Mouse (Mus musculus): Measurements from ENCODE around the gene Wdr24. TPM values are rescaled to one million over a fixed set of nuclear protein-coding genes. Genes with fewer than 3 reads are reported as not detected.

Wdr24 gene
- polyA plus RNA-seq, 1 experiment, result 0.32 TPM

DNA sequence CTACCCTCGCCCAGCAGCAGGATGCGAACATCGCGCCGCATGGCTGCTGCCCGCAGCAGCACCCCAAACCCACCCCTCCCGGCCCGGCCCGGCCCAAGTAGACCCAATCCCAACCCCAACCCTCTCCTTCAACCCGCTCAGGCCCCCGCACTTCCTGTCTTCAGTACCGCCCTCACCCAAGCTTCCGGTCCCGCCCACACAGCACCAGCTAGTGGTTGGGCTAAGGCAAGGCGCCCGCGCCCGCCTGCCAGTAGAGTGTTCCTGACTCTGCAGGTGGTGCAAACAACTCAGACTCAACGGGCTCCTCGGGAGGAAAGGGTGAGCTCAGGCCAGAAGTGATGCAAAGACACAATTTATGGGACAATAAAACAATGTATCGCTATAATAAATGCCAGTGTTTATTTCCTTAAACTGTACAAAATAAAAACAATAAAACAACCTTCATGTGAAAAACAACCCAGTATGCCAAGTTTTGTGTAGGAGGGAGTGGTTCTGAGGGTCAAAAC is 21.0 kb downstream of the Wdr24 start, which contains the start of gene Rhot2:
Gene Rhot2 (minus strand): TSS at position 456 of the 506 bp plus-strand sequence.
- H3K4me1 ChIP-seq (ENCODE audit: control insufficient read depth), result peaks cover 52% of the 10 kb centered on the region
- TF ChIP-seq GATA1 (IDR thresholded peaks at IDR 0.05; ENCODE audit: low read length) (no peak), TAL1 (IDR thresholded peaks at IDR 0.05; ENCODE audit: low read length) (no peak)

GRCm38 (mm10) chr17:25860229-25860628 is 36.8 kb downstream of the Wdr24 start:
- TF ChIP-seq TAL1 (IDR thresholded peaks at IDR 0.05; ENCODE audit: low read length), result no peak
- TF ChIP-seq GATA1 (IDR thresholded peaks at IDR 0.05; ENCODE audit: low read length), result no peak
- Histone ChIP-seq H3K27me3 (ENCODE audit: control insufficient read depth) (no peaks in the 10 kb centered on the region), H3K4me3 (replicated peaks) (peak overlapping the region; percentile 72), H3K4me1 (ENCODE audit: control insufficient read depth) (peaks cover 58% of the 10 kb centered on the region), H3K9me3 (ENCODE audit: control insufficient read depth, low read length) (no peaks in the 10 kb centered on the region), H3K36me3 (ENCODE audit: control insufficient read depth) (peaks cover 61% of the 10 kb centered on the region)

More for the DNA sequence above, 21.0 kb downstream of the Wdr24 start, which contains the start of gene Rhot2:
- Histone ChIP-seq H3K27me3 (ENCODE audit: control insufficient read depth) (no peaks in the 10 kb centered on the region), H3K36me3 (ENCODE audit: control insufficient read depth) (peaks cover 87% of the 10 kb centered on the region), H3K9me3 (ENCODE audit: control insufficient read depth, low read length) (no peaks in the 10 kb centered on the region), H3K4me3 (replicated peaks) (peak within 1 kb of the TSS; percentile 80)

- TF ChIP-seq GATA1 (IDR thresholded peaks at IDR 0.05; ENCODE audit: low read length), result no peak
- no peak for TF ChIP-seq TAL1 (IDR thresholded peaks at IDR 0.05; ENCODE audit: low read length)
- Histone ChIP-seq H3K9me3 (ENCODE audit: control insufficient read depth, low read length) (no peaks in the 10 kb centered on the region), H3K36me3 (ENCODE audit: control insufficient read depth) (peaks cover 56% of the 10 kb centered on the region), H3K4me1 (ENCODE audit: control insufficient read depth) (peaks cover 59% of the 10 kb centered on the region), H3K27me3 (ENCODE audit: control insufficient read depth) (no peaks in the 10 kb centered on the region), H3K4me3 (replicated peaks) (peak within 1 kb of the TSS; percentile 72)
Observed at GRCm38 (mm10) chr17:25860832-25861703, 37.6 kb downstream of the Wdr24 start, which contains the start of gene Wdr90. Wdr90 (minus strand) TSS chr17:25861501.

DNA sequence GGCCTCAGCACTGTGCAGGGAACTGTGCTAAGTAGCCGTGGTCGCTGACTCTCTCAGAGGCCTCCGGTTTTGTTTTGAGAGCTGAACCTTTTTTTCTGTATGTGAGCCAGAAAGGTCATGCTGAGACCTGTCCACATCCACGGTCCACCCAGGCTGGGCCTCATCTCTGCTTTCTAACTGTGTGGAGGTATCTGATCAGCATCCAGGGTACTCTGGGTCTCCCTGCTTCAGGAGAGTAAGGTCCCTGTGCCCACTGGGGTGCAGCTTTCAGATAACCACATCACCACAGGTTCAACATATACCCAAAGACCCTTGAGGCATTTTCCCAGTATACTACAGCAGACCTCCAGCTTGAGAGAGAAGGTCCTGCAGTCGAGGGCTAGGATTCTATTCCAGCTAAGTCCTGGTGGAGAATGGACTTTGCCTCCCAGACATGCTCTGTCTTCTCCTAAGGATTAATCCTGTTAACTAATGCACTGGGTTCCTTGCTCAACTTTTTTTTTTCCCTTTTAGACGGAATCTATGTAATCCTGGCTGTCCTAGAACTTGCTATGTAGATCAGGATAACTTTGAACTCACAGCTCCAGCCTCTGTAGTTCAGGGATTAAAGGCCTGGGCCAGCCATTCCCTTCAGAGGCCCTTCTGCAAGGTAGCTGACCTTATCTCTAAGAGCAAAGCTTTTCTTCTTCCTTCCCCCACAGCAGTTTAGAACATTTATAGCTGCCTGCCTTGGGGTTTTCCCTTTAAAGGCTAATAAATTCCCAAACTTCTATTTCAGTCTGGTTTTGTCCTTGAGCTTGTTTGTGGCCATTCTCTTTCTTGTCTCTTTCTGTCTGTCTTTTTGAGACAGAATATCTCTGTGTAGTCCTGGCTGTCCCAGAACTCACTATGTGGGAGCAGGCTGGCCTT is 38.5 kb downstream of the Wdr24 start:
- no peaks in the 10 kb centered on the region for H3K27me3 ChIP-seq (ENCODE audit: control insufficient read depth)
- peak overlapping the region; percentile 72 for H3K4me3 ChIP-seq (replicated peaks)
- peaks cover 56% of the 10 kb centered on the region for H3K36me3 ChIP-seq (ENCODE audit: control insufficient read depth)
- TF ChIP-seq GATA1 (IDR thresholded peaks at IDR 0.05; ENCODE audit: low read length) (no peak), TAL1 (IDR thresholded peaks at IDR 0.05; ENCODE audit: low read length) (no peak)
- peaks cover 66% of the 10 kb centered on the region for H3K4me1 ChIP-seq (ENCODE audit: control insufficient read depth)
- H3K9me3 ChIP-seq (ENCODE audit: control insufficient read depth, low read length), result no peaks in the 10 kb centered on the region

DNA sequence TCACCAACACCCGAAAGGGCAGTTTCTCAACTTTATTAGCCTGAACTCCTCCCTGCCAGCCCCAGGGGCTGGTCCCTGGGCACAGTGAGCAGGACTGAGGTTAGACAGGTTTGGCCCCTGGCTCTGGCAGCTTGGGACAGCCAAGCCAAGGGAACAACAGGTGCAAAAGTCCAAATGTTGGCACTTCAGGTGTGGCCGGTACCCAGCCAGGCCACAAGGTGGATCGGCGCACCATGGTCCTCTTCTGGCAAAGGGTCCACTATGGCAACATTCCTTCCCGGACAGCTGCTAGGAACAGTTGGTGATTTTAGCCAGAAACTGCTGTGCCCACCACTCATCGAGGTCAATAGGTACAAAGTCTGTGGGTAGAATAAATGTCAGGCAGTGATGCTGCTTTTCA is 40.3 kb downstream of the Wdr24 start:
- H3K4me3 ChIP-seq (replicated peaks), result no peak overlapping the region
- H3K27me3 ChIP-seq (ENCODE audit: control insufficient read depth), result no peaks in the 10 kb centered on the region
- no peak for TF ChIP-seq GATA1 (IDR thresholded peaks at IDR 0.05; ENCODE audit: low read length)
- H3K9me3 ChIP-seq (ENCODE audit: control insufficient read depth, low read length), result no peaks in the 10 kb centered on the region
- peaks cover 44% of the 10 kb centered on the region for H3K36me3 ChIP-seq (ENCODE audit: control insufficient read depth)
- peaks cover 76% of the 10 kb centered on the region for H3K4me1 ChIP-seq (ENCODE audit: control insufficient read depth)

DNA sequence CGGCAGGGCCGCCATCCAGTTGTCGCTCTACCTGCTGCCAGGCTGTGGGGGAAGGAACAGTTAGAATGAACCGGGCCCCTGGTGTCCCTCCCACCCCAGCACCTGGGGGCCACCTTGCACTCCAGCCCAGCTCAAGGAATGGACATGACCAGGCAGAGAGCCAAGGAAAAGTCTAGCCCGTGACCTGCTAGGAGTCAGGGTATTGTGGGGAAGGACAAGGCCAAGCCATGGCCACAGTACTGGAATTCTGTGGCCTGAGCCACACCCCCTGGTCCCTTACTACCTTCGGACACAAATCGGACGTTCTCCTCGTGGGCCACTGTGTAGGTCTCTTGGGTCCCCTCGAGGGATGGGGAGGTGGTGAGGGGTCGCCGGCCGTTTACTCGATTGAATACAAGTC is 40.9 kb downstream of the Wdr24 start:
- no peaks in the 10 kb centered on the region for H3K9me3 ChIP-seq (ENCODE audit: control insufficient read depth, low read length)
- peaks cover 38% of the 10 kb centered on the region for H3K36me3 ChIP-seq (ENCODE audit: control insufficient read depth)
- peaks cover 75% of the 10 kb centered on the region for H3K4me1 ChIP-seq (ENCODE audit: control insufficient read depth)
- no peaks in the 10 kb centered on the region for H3K27me3 ChIP-seq (ENCODE audit: control insufficient read depth)
- TF ChIP-seq GATA1 (IDR thresholded peaks at IDR 0.05; ENCODE audit: low read length) (no peak), TAL1 (IDR thresholded peaks at IDR 0.05; ENCODE audit: low read length) (no peak)
- H3K4me3 ChIP-seq (replicated peaks), result no peak overlapping the region

- H3K9me3 ChIP-seq (ENCODE audit: control insufficient read depth, low read length), result no peaks in the 10 kb centered on the region
- peaks cover 28% of the 10 kb centered on the region for H3K36me3 ChIP-seq (ENCODE audit: control insufficient read depth)
- no peak for TF ChIP-seq TAL1 (IDR thresholded peaks at IDR 0.05; ENCODE audit: low read length)
- no peak for TF ChIP-seq GATA1 (IDR thresholded peaks at IDR 0.05; ENCODE audit: low read length)
- H3K27me3 ChIP-seq (ENCODE audit: control insufficient read depth), result no peaks in the 10 kb centered on the region
- H3K4me3 ChIP-seq (replicated peaks), result no peak overlapping the region
- H3K4me1 ChIP-seq (ENCODE audit: control insufficient read depth), result peaks cover 68% of the 10 kb centered on the region
Observed at GRCm38 (mm10) chr17:25865288-25865687, 41.9 kb downstream of the Wdr24 start.

- peaks cover 60% of the 10 kb centered on the region for H3K4me1 ChIP-seq (ENCODE audit: control insufficient read depth)
Observed at GRCm38 (mm10) chr17:25866172-25866571, 42.7 kb downstream of the Wdr24 start.

More at GRCm38 (mm10) chr17:25866172-25866571, 42.7 kb downstream of the Wdr24 start:
- peaks cover 26% of the 10 kb centered on the region for H3K36me3 ChIP-seq (ENCODE audit: control insufficient read depth)
- no peak overlapping the region for H3K4me3 ChIP-seq (replicated peaks)
- no peaks in the 10 kb centered on the region for H3K9me3 ChIP-seq (ENCODE audit: control insufficient read depth, low read length)
- no peaks in the 10 kb centered on the region for H3K27me3 ChIP-seq (ENCODE audit: control insufficient read depth)
- TF ChIP-seq TAL1 (IDR thresholded peaks at IDR 0.05; ENCODE audit: low read length) (no peak), GATA1 (IDR thresholded peaks at IDR 0.05; ENCODE audit: low read length) (no peak)
